Mouse (Mus musculus) adrenal gland, postnatal 14 days (tissue): ENCODE measurements at regions not wholly inside any gene's neighbourhood (a gene's known extent, or its start where the extent isn't known, plus 50 kb on each side); places are given as distances from the start of the nearest gene placed in this dataset.

Experiments used
- DNase-seq: peaks from one replicate; pipeline ENCODE4 v3.0.0; 2021; ENCODE audit warnings: mixed read lengths

DNA sequence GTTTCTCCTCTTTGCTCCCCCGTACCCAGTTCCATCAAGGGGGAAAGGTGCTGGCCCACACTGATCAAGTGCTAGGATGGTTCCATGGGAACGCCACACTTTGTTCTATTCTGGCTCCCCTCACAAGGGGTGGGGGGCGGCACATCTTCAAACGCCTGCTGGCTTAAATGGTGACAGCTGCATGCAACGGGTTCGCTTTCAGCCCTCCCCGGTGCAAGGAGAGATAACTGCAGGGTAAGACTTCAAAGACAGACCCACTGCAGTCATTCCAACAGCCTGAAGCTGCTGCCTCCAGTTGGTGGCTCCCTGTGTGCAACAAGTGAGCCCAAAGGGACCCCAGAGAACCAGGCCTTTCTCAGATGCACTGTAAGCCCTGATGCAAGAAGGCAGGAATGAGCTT lies 173.9 kb upstream of the Lef1 start:
- DNase-seq: no peak

- no peak for DNase-seq
Measured at GRCm38 (mm10) chr3:130935926-130936315, 174.3 kb upstream of the Lef1 start.

- no peak for DNase-seq
Measured at GRCm38 (mm10) chr3:130935302-130935925, 174.9 kb upstream of the Lef1 start.

GRCm38 (mm10) chr3:130932723-130933122 lies 177.5 kb upstream of the Lef1 start:
- no peak for DNase-seq

- no peak for DNase-seq
Measured at GRCm38 (mm10) chr3:130932226-130932625, 178.0 kb upstream of the Lef1 start.

DNA sequence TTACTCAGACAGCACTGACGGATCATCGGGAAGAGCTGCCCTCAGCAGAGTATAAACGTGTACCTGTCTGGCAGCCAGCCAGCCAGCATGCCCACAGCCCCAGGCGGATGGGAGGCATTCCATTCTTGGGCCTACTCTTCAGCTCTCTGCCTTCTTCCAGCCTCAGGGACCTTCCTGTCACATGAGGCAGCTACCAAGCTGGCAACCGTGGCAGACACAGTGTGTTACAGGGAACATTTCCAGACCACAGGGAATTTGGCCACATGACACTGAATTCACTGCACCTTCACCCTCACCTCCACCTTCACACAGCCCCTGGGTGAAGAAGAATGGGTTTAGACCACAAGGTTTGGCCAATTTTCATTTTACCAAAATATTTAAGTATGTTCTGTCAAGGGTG lies 185.3 kb upstream of the Lef1 start:
- DNase-seq: no peak

GRCm38 (mm10) chr3:130923615-130923958 lies 186.7 kb upstream of the Lef1 start:
- DNase-seq: no peak

- no peak for DNase-seq
Measured at GRCm38 (mm10) chr3:130922812-130923614, 187.3 kb upstream of the Lef1 start.

GRCm38 (mm10) chr3:130921621-130922245 lies 188.5 kb upstream of the Lef1 start:
- no peak for DNase-seq

GRCm38 (mm10) chr3:130913812-130914211 lies 183.6 kb upstream of the Rpl34 start:
- no peak for DNase-seq

GRCm38 (mm10) chr3:130905101-130905500 lies 174.9 kb upstream of the Rpl34 start:
- DNase-seq: no peak

DNA sequence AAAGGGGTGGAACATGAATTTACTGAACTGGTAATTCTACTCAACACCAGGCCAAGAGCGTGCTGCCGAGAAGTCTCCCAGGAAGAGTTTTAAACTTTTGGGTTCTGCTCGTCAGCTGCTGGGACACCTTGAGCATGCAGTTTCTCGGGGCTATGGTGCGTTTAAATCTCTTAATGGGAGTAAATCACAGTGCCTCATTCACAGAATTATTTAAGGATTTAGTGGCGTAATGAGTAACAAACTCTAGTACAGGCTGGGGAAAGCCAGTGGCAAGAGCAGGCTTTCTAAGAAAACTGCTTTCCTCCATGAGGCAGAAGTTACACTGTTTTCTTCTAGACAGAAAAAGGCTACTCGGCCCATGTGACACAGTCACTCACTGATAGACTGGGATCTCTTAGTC lies 173.1 kb upstream of the Rpl34 start:
- no peak for DNase-seq

DNA sequence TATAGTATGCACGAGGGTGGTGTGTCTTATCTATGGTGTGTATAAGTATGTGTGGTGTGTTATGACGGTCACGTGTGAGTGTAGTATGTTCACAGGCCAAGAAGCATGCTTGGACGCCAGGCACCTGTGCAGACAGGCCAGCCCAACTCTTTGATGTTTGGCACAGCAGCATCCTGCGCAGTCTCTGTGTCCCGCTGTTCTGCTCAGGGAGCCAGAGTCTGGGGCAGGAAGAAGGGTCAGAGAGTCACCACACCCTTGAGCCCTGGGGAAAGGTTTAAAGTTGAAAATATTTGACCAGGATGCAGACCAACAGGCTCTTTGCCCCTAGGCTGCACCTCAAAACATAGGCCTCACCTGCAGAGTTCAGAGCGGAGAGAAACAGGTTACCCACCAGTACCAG lies 172.2 kb upstream of the Rpl34 start:
- no peak for DNase-seq

DNA sequence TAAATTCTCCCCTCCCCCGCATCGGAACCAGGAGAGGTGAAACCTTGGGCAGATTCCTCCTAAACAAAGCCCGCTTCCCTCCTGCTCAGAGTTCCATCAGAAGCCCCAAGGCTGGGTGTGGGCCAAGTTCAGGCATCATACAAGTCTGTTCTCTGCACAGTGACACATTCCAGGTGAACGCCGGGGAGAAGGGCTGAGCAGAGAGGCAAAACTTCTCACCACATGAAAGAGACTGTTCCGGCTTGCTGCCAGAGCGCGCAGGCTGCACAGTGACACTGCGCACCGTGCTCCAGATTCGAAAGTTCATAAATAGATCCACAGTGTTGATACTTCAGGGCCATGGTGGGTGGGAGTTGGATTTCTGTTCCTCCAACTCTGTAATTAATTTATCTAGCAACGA lies 171.1 kb upstream of the Rpl34 start:
- DNase-seq: no peak

GRCm38 (mm10) chr3:130900846-130901245 lies 170.6 kb upstream of the Rpl34 start:
- no peak for DNase-seq

GRCm38 (mm10) chr3:130900054-130900840 lies 170.0 kb upstream of the Rpl34 start:
- no peak for DNase-seq

DNA sequence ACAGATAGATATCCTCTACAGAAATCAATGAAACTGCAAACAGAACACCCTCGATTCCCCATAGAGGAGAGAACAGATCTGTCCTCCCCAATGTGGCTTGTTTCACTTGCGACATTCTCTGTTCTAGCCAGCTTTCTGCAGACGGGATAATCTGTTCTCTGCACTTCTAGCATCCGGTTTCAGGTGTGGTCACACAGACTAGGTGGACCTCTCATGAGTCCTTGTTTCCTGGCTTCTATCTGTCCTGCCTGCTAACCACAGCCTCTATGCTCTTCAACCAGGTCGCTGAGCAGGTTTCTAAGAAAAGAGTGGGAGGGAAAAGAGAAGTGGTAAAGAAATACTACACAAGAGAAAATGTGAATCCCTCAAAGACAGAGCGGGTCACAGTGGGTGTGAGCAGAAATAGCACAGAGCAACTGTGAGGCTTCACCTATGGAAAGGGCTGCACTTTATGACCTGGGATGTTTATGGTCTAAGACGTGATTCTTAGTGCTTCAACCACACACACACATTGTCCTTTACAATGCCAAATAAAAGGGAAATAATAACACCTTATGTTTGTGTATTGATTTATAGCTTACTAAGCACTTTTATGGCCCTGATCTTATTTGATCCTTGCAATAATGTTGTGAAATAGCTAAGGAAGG lies 164.1 kb upstream of the Rpl34 start:
- no peak for DNase-seq

DNA sequence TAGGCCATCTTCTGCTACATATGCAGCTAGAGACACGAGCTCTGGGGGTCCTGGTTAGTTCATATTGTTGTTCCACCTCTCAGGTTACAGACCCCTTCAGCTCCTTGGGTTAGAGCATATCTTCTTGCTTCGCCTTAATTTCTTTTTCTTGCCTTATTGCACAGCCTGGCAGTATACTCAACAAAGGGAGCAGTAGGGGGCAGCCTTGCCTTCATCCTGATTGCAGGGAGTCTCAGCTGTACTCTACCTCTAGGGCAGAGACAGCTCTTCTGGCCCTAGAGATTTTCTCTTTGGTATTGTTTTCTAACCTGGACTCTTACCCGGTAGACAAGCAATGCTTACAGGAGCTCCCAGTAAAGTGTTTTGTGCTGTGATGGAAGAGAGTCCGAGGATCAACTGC lies 161.1 kb upstream of the Rpl34 start:
- DNase-seq: no peak

GRCm38 (mm10) chr3:130888587-130888986 lies 158.4 kb upstream of the Rpl34 start:
- no peak for DNase-seq

DNA sequence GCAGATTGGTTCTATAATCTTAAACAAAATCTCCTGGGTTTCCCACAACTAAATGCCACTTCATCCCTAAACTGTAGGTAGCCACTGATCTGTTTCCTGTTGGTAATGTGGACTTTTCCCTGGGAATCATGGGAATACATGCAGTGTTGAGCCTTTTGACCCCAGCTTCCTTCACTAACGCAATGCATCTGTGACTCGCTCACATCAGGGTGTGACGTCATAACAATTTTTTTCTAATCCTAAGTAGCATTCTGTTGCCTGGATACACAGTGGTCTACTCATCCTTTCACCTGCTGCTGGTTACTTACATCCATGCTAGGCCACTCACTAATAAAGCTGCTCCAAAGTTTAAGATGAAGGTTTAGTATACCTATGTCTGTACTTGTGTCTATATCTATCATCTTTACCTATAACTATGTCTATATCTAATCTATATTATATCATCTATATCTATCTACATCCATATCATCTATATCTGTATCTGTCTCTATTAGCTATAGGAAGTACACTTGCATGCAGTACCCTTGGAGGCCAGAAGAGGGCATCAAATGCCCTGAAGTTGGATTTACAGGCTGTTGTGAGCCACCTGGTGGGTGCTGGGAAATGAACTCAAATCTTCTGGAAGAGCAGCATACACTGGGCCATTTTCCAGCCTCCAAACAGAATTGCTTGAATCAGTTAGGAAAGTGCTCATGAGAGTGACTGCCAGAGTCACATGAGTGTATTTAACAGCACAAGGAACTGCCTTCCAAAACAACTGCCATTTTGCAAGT lies 157.5 kb upstream of the Rpl34 start:
- peak; percentile 47 for DNase-seq

GRCm38 (mm10) chr3:130885974-130886373 lies 155.8 kb upstream of the Rpl34 start:
- no peak for DNase-seq

DNA sequence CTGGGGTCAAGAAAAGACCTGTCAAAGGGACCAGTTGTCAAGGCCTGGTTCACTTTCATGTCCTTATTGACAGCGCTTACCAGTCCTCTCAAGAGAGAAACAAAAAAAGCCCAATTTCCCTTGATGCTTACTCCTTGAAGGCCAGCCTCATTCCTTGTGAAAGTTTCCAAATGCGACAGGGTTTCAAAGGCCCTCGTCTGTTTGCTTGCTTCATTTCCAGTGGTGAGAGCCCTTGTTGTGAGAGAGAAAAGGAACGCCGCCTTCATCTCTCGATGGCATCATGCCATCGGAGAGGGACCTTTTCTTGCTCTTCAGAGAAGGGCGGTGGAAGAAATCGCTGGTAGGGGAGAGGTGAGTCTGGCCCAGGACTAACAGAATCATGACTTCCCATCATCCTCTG lies 154.2 kb upstream of the Rpl34 start:
- DNase-seq: peak; percentile 33
